Mouse (Mus musculus) forebrain, embryonic 13.5 days (tissue): ENCODE data around the gene Dcdc2c. TPM values are rescaled to one million over a fixed set of nuclear protein-coding genes. Genes with fewer than 3 reads are reported as not detected.

Experiments
- ATAC-seq: fragments of 200-750 bp; cut with Nextera tagmentation; 2 replicates; pipeline ENCODE4 v1.8.0; 2017
- H3K27ac ChIP-seq: fragments of 300-500 bp; sonication (generic); 2 replicates; pipeline ENCODE4 v1.5.1; 2015; ENCODE audit warnings: inconsistent platforms, mild to moderate bottlenecking, moderate library complexity
- H3K27me3 ChIP-seq: fragments of 300-500 bp; sonication (generic); 2 replicates; pipeline ENCODE4 v1.6.1; 2015; ENCODE audit warnings: mild to moderate bottlenecking, inconsistent platforms
- H3K36me3 ChIP-seq: fragments of 300-500 bp; sonication (generic); 2 replicates; pipeline ENCODE4 v1.6.1; 2015; ENCODE audit warnings: mild to moderate bottlenecking, inconsistent platforms; ENCODE audit not compliant: poor library complexity, severe bottlenecking
- H3K4me1 ChIP-seq: fragments of 300-500 bp; sonication (generic); 2 replicates; pipeline ENCODE4 v1.6.1; 2015; ENCODE audit warnings: inconsistent platforms
- H3K4me2 ChIP-seq: fragments of 300-500 bp; sonication (generic); 2 replicates; pipeline ENCODE4 v1.6.1; 2015; ENCODE audit warnings: inconsistent platforms, mild to moderate bottlenecking, moderate library complexity
- H3K4me3 ChIP-seq: fragments of 300-500 bp; sonication (generic); 2 replicates; pipeline ENCODE4 v1.5.1; 2015; ENCODE audit warnings: mild to moderate bottlenecking, inconsistent platforms
- H3K9ac ChIP-seq: fragments of 300-500 bp; sonication (generic); 2 replicates; pipeline ENCODE4 v1.6.1; 2015; ENCODE audit warnings: mild to moderate bottlenecking, inconsistent platforms
- H3K9me3 ChIP-seq: fragments of 300-500 bp; sonication (generic); replicated peaks from 2 replicates; pipeline ENCODE4 v1.6.1; 2016; ENCODE audit warnings: inconsistent platforms
- WGBS: fragments of 180-500 bp; shearing (Covaris S2); methylation state at CpG from one replicate; pipeline ENCODE4 v1.1.7; 2015; 5-methylcytosine and 5-hydroxymethylcytosine counted together
- polyA plus RNA-seq: library from polyadenylated mRNA; unstranded; fragments of >200 nt; fragmentation: Nextera tagmentation; extraction: Ambion mirVana; gene quantifications from 2 replicates; pipeline ENCODE4 v1.2.1, GENCODE M21; 2015

Gene Dcdc2c
- polyA plus RNA-seq, 1 experiment from 2014 or later = not detected

GRCm38 (mm10) chr12:28432729-28433067 is 119.5 kb downstream of the Dcdc2c start:
- Histone ChIP-seq H3K4me1 (peaks cover 10% of the 10 kb centered on the region; the same call in 1 of the 2 replicates), H3K27ac (0 out of 2 replicates have a peak overlapping the region, but pooled peaks have one; percentile 28), H3K27me3 (no peaks in the 10 kb centered on the region), H3K9ac (no peak overlapping the region), H3K36me3 (no peaks in the 10 kb centered on the region), H3K4me3 (no peak overlapping the region), H3K4me2 (no peak overlapping the region), H3K9me3 (0 out of 2 replicates have a peak, but pooled peaks cover 5% of the 10 kb centered on the region)
- WGBS = 86% methylated on average over 3 of the region's 3 CpGs
- ATAC-seq = peak; percentile 56

GRCm38 (mm10) chr12:28431832-28432728 is 120.1 kb downstream of the Dcdc2c start:
- 0 out of 2 replicates have a peak, but pooled peaks cover 5% of the 10 kb centered on the region for H3K9me3 ChIP-seq
- H3K9ac ChIP-seq = peak overlapping the region; percentile 72

DNA sequence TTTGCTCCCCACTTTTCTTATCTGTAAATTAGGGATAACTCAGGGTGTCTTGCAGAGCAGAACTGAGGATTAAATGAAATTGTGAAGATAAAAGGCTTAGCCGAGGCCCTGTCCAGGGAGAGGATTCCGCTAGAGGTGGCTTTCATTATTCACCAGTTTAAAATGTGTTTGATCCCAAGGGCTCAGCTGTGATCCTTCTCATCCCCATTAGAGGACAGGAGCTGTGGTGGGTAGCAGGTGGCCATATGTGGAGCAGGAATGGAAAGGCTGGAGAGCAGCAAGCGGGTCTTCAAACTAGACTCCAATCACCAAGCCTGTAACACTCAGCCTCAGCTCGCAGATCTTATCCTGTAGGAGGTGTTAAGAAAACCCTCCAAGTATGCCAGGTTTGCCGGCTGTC is 122.3 kb downstream of the Dcdc2c start:
- Histone ChIP-seq H3K27me3 (no peaks in the 10 kb centered on the region), H3K4me1 (peaks cover 10% of the 10 kb centered on the region; the same call in 1 of the 2 replicates), H3K9me3 (0 out of 2 replicates have a peak, but pooled peaks cover 5% of the 10 kb centered on the region), H3K36me3 (no peaks in the 10 kb centered on the region), H3K27ac (no peak overlapping the region), H3K4me2 (no peak overlapping the region), H3K9ac (no peak overlapping the region), H3K4me3 (no peak overlapping the region)
- ATAC-seq = no peak
- 90% methylated on average over 5 of the region's 5 CpGs for WGBS

More at GRCm38 (mm10) chr12:28431832-28432728, 120.1 kb downstream of the Dcdc2c start:
- peak overlapping the region; percentile 64 for H3K4me2 ChIP-seq
- peak; percentile 94 for ATAC-seq
- H3K36me3 ChIP-seq = no peaks in the 10 kb centered on the region
- peak overlapping the region; percentile 96 for H3K27ac ChIP-seq
- peaks cover 10% of the 10 kb centered on the region; the same call in 1 of the 2 replicates for H3K4me1 ChIP-seq
- no peaks in the 10 kb centered on the region for H3K27me3 ChIP-seq
- 4% methylated on average over 19 of the region's 19 CpGs for WGBS
- peak overlapping the region; percentile 39 for H3K4me3 ChIP-seq

- no peak for ATAC-seq
- Histone ChIP-seq H3K36me3 (no peaks in the 10 kb centered on the region), H3K4me3 (no peak overlapping the region), H3K4me2 (no peak overlapping the region), H3K9me3 (peaks cover under 1% of the 10 kb centered on the region; the same call in 1 of the 2 replicates), H3K27ac (no peak overlapping the region), H3K27me3 (no peaks in the 10 kb centered on the region), H3K9ac (no peak overlapping the region), H3K4me1 (no peaks in the 10 kb centered on the region)
- WGBS = 87% methylated on average over 4 of the region's 4 CpGs
Observed at GRCm38 (mm10) chr12:28416957-28417356, 135.2 kb downstream of the Dcdc2c start.

GRCm38 (mm10) chr12:28407656-28408405 is 144.4 kb downstream of the Dcdc2c start:
- 96% methylated on average over 10 of the region's 10 CpGs for WGBS
- H3K27ac ChIP-seq = no peak overlapping the region
- H3K4me1 ChIP-seq = no peaks in the 10 kb centered on the region
- no peaks in the 10 kb centered on the region for H3K27me3 ChIP-seq
- no peak for ATAC-seq
- H3K36me3 ChIP-seq = no peaks in the 10 kb centered on the region
- H3K9me3 ChIP-seq = peaks cover 6% of the 10 kb centered on the region
- H3K4me3 ChIP-seq = no peak overlapping the region
- no peak overlapping the region for H3K9ac ChIP-seq
- no peak overlapping the region for H3K4me2 ChIP-seq

GRCm38 (mm10) chr12:28402256-28402655 is 149.9 kb downstream of the Dcdc2c start:
- Histone ChIP-seq H3K4me3 (no peak overlapping the region), H3K9me3 (no peaks in the 10 kb centered on the region), H3K27me3 (peaks cover 9% of the 10 kb centered on the region; the same call in 1 of the 2 replicates), H3K27ac (no peak overlapping the region), H3K4me1 (peaks cover 13% of the 10 kb centered on the region), H3K36me3 (no peaks in the 10 kb centered on the region), H3K9ac (no peak overlapping the region), H3K4me2 (no peak overlapping the region)
- ATAC-seq = 0 out of 2 replicates have a peak, but pooled peaks have one; percentile 30
- WGBS = 54% methylated on average over 4 of the region's 4 CpGs

DNA sequence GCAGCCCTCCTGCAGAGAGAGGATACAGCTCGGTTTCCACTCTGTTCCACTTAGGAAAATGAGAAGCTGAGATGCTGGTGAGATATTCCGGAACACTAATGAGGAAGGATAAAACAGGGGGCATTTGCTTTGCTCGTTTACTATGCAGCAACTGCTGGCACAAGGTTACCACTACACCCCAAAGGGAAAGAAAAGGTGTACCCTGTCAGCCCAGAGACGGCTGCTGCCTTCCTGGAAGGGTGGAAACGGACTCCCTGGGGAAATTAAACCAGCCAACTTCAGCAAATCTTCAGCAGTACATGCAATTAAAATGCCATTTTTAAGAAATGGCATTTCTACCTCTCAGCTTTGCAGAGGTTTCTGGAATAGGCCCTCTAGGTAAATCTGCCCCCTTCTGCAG is 150.8 kb downstream of the Dcdc2c start:
- Histone ChIP-seq H3K4me2 (no peak overlapping the region), H3K4me1 (peaks cover 13% of the 10 kb centered on the region), H3K27ac (no peak overlapping the region), H3K36me3 (no peaks in the 10 kb centered on the region), H3K9ac (no peak overlapping the region; the same call in 1 of the 2 replicates), H3K9me3 (no peaks in the 10 kb centered on the region), H3K4me3 (no peak overlapping the region), H3K27me3 (peaks cover 9% of the 10 kb centered on the region; the same call in 1 of the 2 replicates)
- 42% methylated on average over 5 of the region's 5 CpGs for WGBS
- ATAC-seq = no peak

- Histone ChIP-seq H3K4me1 (peaks cover 6% of the 10 kb centered on the region; the same call in 1 of the 2 replicates), H3K27me3 (peaks cover 25% of the 10 kb centered on the region), H3K9ac (no peak overlapping the region), H3K4me2 (no peak overlapping the region), H3K9me3 (peaks cover 4% of the 10 kb centered on the region; the same call in 1 of the 2 replicates), H3K36me3 (no peaks in the 10 kb centered on the region), H3K27ac (no peak overlapping the region), H3K4me3 (no peak overlapping the region)
- WGBS = 3% methylated on average over 6 of the region's 6 CpGs
- ATAC-seq = peak; percentile 59; the same call in 1 of the 2 replicates
Observed at GRCm38 (mm10) chr12:28392129-28392528, 160.1 kb downstream of the Dcdc2c start.

Other genes starting within 250 kb of the Dcdc2c start
- gene Allc, start 30.1 kb upstream of the Dcdc2c start, polyA plus RNA-seq = not detected in 2 replicates
- gene Colec11, start 71.0 kb upstream of the Dcdc2c start, polyA plus RNA-seq = 0.18 and 0.40 TPM in 2 replicates
- 536 and 650 TPM in 2 replicates for gene Rps7, start 83.6 kb upstream of the Dcdc2c start, polyA plus RNA-seq
- 28.4 and 29.6 TPM in 2 replicates for gene Rnaseh1, start 97.2 kb upstream of the Dcdc2c start, polyA plus RNA-seq
- 42.2 and 44.6 TPM in 2 replicates for gene Adi1, start 122.8 kb upstream of the Dcdc2c start, polyA plus RNA-seq
- 37.8 and 42.9 TPM in 2 replicates for gene Trappc12, start 198.1 kb upstream of the Dcdc2c start, polyA plus RNA-seq
- 56.6 and 66.1 TPM in 2 replicates for gene Eipr1, start 199.4 kb upstream of the Dcdc2c start, polyA plus RNA-seq